Mouse (Mus musculus): ENCODE data around the gene Hmgxb4. TPM values are rescaled to one million over a fixed set of nuclear protein-coding genes. Genes with fewer than 3 reads are reported as not detected.
"Not testable (repeated sequence)": the region's sequence is repeated elsewhere in the genome, so short reads cannot be mapped to it uniquely, and the experiment has no call there.

Gene Hmgxb4
- 32.2 and 35.7 TPM in 2 replicates for polyA plus RNA-seq (2015; fragmentation: Nextera tagmentation; extraction: Ambion mirVana)

- H3K4me3 ChIP-seq: peak within 1 kb of the TSS; percentile 85
- WGBS: 11% methylated on average over 8 of the region's 8 CpGs
- H3K4me1 ChIP-seq (replicated peaks): peaks cover 10% of the 10 kb centered on the region
These were observed at the start of gene Hmgxb4 for GRCm38 (mm10) chr8:74993081-74993474. Gene Hmgxb4, plus strand, starts transcription at chr8:74993356.

GRCm38 (mm10) chr8:74949445-74949844 is 43.7 kb upstream of the Hmgxb4 start:
- Histone ChIP-seq H3K9ac (no peak overlapping the region), H3K27ac (replicated peaks) (no peak overlapping the region), H3K36me3 (no peaks in the 10 kb centered on the region), H3K4me2 (no peak overlapping the region), H3K9me3 (no peaks in the 10 kb centered on the region), H3K27me3 (no peaks in the 10 kb centered on the region), H3K4me3 (no peak overlapping the region), H3K4me1 (replicated peaks) (no peaks in the 10 kb centered on the region)
- WGBS: 93% methylated on average over 1 of the region's 1 CpGs
- ATAC-seq (ENCODE audit: low read depth): no peak

More at GRCm38 (mm10) chr8:74993081-74993474, at the start of gene Hmgxb4:
- Histone ChIP-seq H3K27me3 (peaks cover 4% of the 10 kb centered on the region; the same call in 1 of the 2 replicates), H3K4me2 (peak within 1 kb of the TSS; percentile 64), H3K9ac (peak within 1 kb of the TSS; percentile 93), H3K9me3 (no peaks in the 10 kb centered on the region), H3K36me3 (no peaks in the 10 kb centered on the region), H3K27ac (replicated peaks) (peak within 1 kb of the TSS; percentile 97)
- no peak for ATAC-seq (ENCODE audit: low read depth)

GRCm38 (mm10) chr8:74963983-74964382 is 29.2 kb upstream of the Hmgxb4 start:
- no peak overlapping the region for H3K9ac ChIP-seq
- WGBS: 60% methylated on average over 5 of the region's 5 CpGs
- no peak overlapping the region for H3K27ac ChIP-seq (replicated peaks)
- H3K9me3 ChIP-seq: no peaks in the 10 kb centered on the region
- H3K36me3 ChIP-seq: no peaks in the 10 kb centered on the region
- H3K4me1 ChIP-seq (replicated peaks): no peaks in the 10 kb centered on the region
- no peak overlapping the region for H3K4me2 ChIP-seq
- no peak overlapping the region for H3K4me3 ChIP-seq
- no peak for ATAC-seq (ENCODE audit: low read depth)
- peaks cover 3% of the 10 kb centered on the region; the same call in 1 of the 2 replicates for H3K27me3 ChIP-seq

GRCm38 (mm10) chr8:74970286-74970685 is 22.9 kb upstream of the Hmgxb4 start:
- H3K27me3 ChIP-seq; ATAC-seq (ENCODE audit: low read depth); H3K4me3 ChIP-seq; H3K4me2 ChIP-seq; H3K9me3 ChIP-seq; H3K9ac ChIP-seq; H3K36me3 ChIP-seq; H3K27ac ChIP-seq (replicated peaks): not testable (repeated sequence)
- peaks cover 17% of the 10 kb centered on the region for H3K4me1 ChIP-seq (replicated peaks)
- WGBS: 91% methylated on average over 3 of the region's 3 CpGs

- H3K4me2 ChIP-seq: no peak overlapping the region
- H3K4me3 ChIP-seq: no peak overlapping the region
- ATAC-seq (ENCODE audit: low read depth): no peak
- peaks cover 17% of the 10 kb centered on the region for H3K4me1 ChIP-seq (replicated peaks)
- H3K9ac ChIP-seq: no peak overlapping the region
- H3K9me3 ChIP-seq: no peaks in the 10 kb centered on the region
- no peaks in the 10 kb centered on the region for H3K36me3 ChIP-seq
- peaks cover 10% of the 10 kb centered on the region; the same call in 1 of the 2 replicates for H3K27me3 ChIP-seq
- no peak overlapping the region for H3K27ac ChIP-seq (replicated peaks)
- 76% methylated on average over 4 of the region's 4 CpGs for WGBS
These were observed 21.5 kb upstream of the Hmgxb4 start for GRCm38 (mm10) chr8:74971636-74972035.

GRCm38 (mm10) chr8:74972322-74972883 is 20.8 kb upstream of the Hmgxb4 start:
- Histone ChIP-seq H3K36me3 (no peaks in the 10 kb centered on the region), H3K27ac (replicated peaks) (no peak overlapping the region), H3K4me3 (no peak overlapping the region), H3K9ac (no peak overlapping the region), H3K4me1 (replicated peaks) (peaks cover 17% of the 10 kb centered on the region), H3K27me3 (peaks cover 10% of the 10 kb centered on the region; the same call in 1 of the 2 replicates), H3K9me3 (no peaks in the 10 kb centered on the region), H3K4me2 (no peak overlapping the region)
- WGBS: 74% methylated on average over 7 of the region's 7 CpGs
- 0 out of 2 replicates have a peak, but pooled peaks have one; percentile 45 for ATAC-seq (ENCODE audit: low read depth)

GRCm38 (mm10) chr8:74973121-74973869 is 19.9 kb upstream of the Hmgxb4 start:
- Histone ChIP-seq H3K4me3 (no peak overlapping the region), H3K27ac (replicated peaks) (peak overlapping the region; percentile 6; the same call in 1 of the 2 replicates), H3K4me2 (no peak overlapping the region), H3K4me1 (replicated peaks) (peaks cover 17% of the 10 kb centered on the region), H3K9me3 (no peaks in the 10 kb centered on the region), H3K27me3 (peaks cover 10% of the 10 kb centered on the region; the same call in 1 of the 2 replicates), H3K36me3 (no peaks in the 10 kb centered on the region), H3K9ac (no peak overlapping the region)
- 38% methylated on average over 8 of the region's 8 CpGs for WGBS
- ATAC-seq (ENCODE audit: low read depth): peak; percentile 76

- H3K27ac ChIP-seq (replicated peaks): peak overlapping the region; percentile 6; the same call in 1 of the 2 replicates
These were observed 19.3 kb upstream of the Hmgxb4 start for GRCm38 (mm10) chr8:74973904-74974303.

GRCm38 (mm10) chr8:74977427-74977826 is 15.7 kb upstream of the Hmgxb4 start:
- no peaks in the 10 kb centered on the region for H3K9me3 ChIP-seq
- peaks cover 15% of the 10 kb centered on the region for H3K4me1 ChIP-seq (replicated peaks)
- no peaks in the 10 kb centered on the region for H3K36me3 ChIP-seq
- H3K27me3 ChIP-seq: peaks cover 2% of the 10 kb centered on the region; the same call in 1 of the 2 replicates
- H3K9ac ChIP-seq: no peak overlapping the region
- no peak overlapping the region for H3K27ac ChIP-seq (replicated peaks)
- 58% methylated on average over 1 of the region's 1 CpGs for WGBS
- no peak overlapping the region for H3K4me3 ChIP-seq
- H3K4me2 ChIP-seq: no peak overlapping the region
- ATAC-seq (ENCODE audit: low read depth): no peak

More at GRCm38 (mm10) chr8:74973904-74974303, 19.3 kb upstream of the Hmgxb4 start:
- Histone ChIP-seq H3K4me2 (no peak overlapping the region), H3K36me3 (no peaks in the 10 kb centered on the region), H3K9me3 (no peaks in the 10 kb centered on the region), H3K9ac (no peak overlapping the region), H3K4me1 (replicated peaks) (peaks cover 17% of the 10 kb centered on the region), H3K27me3 (peaks cover 7% of the 10 kb centered on the region; the same call in 1 of the 2 replicates), H3K4me3 (no peak overlapping the region)
- no peak for ATAC-seq (ENCODE audit: low read depth)
- 58% methylated on average over 2 of the region's 2 CpGs for WGBS

- Histone ChIP-seq H3K9me3 (no peaks in the 10 kb centered on the region), H3K36me3 (no peaks in the 10 kb centered on the region), H3K4me1 (replicated peaks) (no peaks in the 10 kb centered on the region), H3K4me2 (no peak overlapping the region), H3K27ac (replicated peaks) (no peak overlapping the region), H3K9ac (no peak overlapping the region), H3K27me3 (peaks cover 2% of the 10 kb centered on the region; the same call in 1 of the 2 replicates), H3K4me3 (no peak overlapping the region)
- no peak for ATAC-seq (ENCODE audit: low read depth)
- WGBS: 65% methylated on average over 9 of the region's 9 CpGs
These were observed 13.0 kb upstream of the Hmgxb4 start for GRCm38 (mm10) chr8:74980060-74980710.

- Histone ChIP-seq H3K27me3 (peaks cover 2% of the 10 kb centered on the region; the same call in 1 of the 2 replicates), H3K4me1 (replicated peaks) (no peaks in the 10 kb centered on the region), H3K4me2 (no peak overlapping the region), H3K9me3 (no peaks in the 10 kb centered on the region), H3K4me3 (no peak overlapping the region), H3K36me3 (no peaks in the 10 kb centered on the region), H3K9ac (no peak overlapping the region), H3K27ac (replicated peaks) (no peak overlapping the region)
- 4% methylated on average over 5 of the region's 5 CpGs for WGBS
- ATAC-seq (ENCODE audit: low read depth): no peak
These were observed 12.5 kb upstream of the Hmgxb4 start for GRCm38 (mm10) chr8:74980711-74981062.

- Histone ChIP-seq H3K36me3 (no peaks in the 10 kb centered on the region), H3K9ac (no peak overlapping the region), H3K27ac (replicated peaks) (no peak overlapping the region), H3K4me1 (replicated peaks) (no peaks in the 10 kb centered on the region), H3K4me3 (no peak overlapping the region), H3K27me3 (no peaks in the 10 kb centered on the region), H3K9me3 (no peaks in the 10 kb centered on the region), H3K4me2 (no peak overlapping the region)
- no peak for ATAC-seq (ENCODE audit: low read depth)
- WGBS: 90% methylated on average over 6 of the region's 6 CpGs
These were observed 11.3 kb upstream of the Hmgxb4 start for GRCm38 (mm10) chr8:74981809-74982208.
